Mouse (Mus musculus) cortical plate, adult 2 months (tissue): Measurements from ENCODE around the gene Rnft1.

Experiments
- CTCF ChIP-seq: fragments of 200-500 bp; IDR thresholded peaks from 2 replicates; pipeline ENCODE4 v1.5.1; 2011; ENCODE audit warnings: mild to moderate bottlenecking, control low read depth, low read length; ENCODE audit not compliant: insufficient read depth; ENCODE audit errors: extremely low read depth
- POLR2A ChIP-seq: fragments of 200-500 bp; IDR thresholded peaks from 2 replicates; pipeline ENCODE4 v1.6.1; 2011; ENCODE audit warnings: mild to moderate bottlenecking, low read length, control low read depth; ENCODE audit not compliant: insufficient read depth; ENCODE audit errors: extremely low read depth

GRCm38 (mm10) chr11:86438261-86438660 is 46.2 kb upstream of the Rnft1 start:
- TF ChIP-seq CTCF: no peak
- no peak for TF ChIP-seq POLR2A
